Mouse (Mus musculus) thymus, postnatal 25 days (tissue): ENCODE measurements around the gene Slc22a14.
"Not testable (repeated sequence)": the region's sequence is repeated elsewhere in the genome, so short reads cannot be mapped to it uniquely, and the experiment has no call there.

ENCODE experiments used
- DNase-seq: peaks from one replicate; pipeline ENCODE4 v3.0.0; 2022

Slc22a14 gene

DNA sequence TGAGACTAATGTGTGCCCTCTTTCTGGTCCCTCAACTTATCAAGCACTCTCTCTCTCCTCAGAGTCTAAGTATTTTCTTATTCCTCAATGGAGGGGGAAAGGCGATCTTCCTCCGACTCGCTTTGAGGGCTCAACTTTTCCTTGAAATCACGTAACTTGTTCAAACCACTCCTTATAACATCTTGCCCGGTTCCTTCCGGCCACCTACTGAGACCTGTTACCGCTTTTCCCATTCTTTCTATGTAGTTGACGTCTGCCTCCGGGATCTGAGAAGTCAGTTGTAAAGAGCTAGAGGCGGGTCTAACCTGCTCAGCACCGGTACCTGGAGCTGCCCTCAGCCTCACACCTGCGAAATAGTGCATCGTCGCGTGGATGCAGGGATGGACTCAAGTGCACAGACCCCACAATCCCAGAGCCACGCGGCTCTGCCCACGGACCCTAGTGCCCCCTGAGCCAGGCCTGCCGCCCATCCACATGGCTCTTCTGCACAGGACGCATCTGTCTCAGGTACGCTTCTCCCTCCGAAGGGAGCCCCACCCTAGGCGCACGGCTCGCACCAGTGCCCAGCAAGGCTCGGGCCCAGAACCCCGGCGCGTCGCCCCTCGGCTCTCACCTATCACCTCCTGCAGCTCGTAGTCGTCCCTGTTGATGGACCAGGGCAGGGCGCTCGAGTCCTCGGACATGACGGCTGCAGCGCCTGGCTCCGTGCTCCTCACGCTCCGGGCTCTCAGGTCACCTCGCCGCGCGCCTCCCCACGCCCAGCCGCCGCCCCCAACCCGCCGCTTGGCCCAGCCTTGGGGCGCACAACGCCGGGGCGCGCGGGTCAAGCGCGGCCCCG is 43.7 kb downstream of the Slc22a14 start:
- DNase-seq, result no peak

DNA sequence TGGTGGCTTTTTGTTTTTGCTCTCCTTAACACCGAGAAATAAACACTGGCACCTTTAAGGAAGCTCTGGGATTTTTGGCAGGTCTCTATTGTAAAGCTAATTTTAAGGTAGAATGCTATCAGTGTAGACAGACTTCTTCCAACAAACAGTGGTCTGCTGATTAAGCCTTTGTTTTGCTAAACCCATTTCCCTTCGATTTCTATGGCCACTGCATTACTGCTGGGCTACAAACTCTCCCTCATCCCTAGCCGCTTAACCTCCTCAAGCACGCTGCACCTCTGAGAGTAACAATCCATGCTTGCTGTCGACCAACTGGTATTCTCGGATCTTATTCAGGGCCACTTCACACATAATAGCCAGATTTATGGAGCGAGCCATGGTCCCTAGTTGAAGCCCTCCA is 44.4 kb downstream of the Slc22a14 start:
- DNase-seq, result no peak

DNA sequence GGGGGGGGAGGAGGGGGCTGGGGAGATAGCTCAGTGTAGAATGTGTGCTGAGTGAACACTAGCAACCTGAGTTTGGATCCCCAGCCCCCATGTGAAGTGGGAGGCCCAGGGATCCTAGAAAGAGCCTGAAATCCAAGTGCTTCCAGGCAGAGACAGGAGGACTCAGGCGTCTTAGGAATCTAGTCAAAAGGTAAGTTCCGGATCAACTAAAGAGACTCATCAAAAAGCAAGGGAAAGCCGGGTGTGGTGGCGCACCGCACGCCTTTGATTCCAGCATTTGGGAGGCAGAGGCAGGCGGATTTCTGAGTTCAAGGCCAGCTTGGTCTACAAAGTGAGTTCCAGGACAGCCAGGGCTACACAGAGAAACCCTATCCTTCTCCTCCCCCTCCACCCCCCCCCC is 44.9 kb downstream of the Slc22a14 start:
- DNase-seq, result no peak

- DNase-seq, result no peak
These were observed 46.5 kb downstream of the Slc22a14 start for GRCm38 (mm10) chr9:119318891-119319290.

DNA sequence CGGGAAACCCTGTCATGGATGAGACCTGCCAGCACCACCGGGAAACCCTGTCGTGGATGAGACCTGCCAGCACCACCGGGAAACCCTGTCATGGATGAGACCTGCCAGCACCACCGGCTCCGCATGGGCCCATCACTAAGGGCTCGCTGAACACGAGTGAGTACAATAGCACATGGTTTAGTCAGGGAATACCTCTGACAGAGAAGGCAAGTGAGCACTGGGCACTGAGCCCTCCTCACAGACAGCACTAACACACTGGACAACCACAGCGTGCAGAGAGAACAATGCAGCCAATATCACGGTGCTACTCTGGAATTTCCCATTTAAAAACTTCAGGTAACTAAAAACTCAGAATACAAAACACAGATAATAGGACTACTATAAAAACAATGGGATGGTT is 52.3 kb downstream of the Slc22a14 start:
- no peak for DNase-seq

- DNase-seq, result no peak
These were observed 56.3 kb downstream of the Slc22a14 start for GRCm38 (mm10) chr9:119309067-119309466.

DNA sequence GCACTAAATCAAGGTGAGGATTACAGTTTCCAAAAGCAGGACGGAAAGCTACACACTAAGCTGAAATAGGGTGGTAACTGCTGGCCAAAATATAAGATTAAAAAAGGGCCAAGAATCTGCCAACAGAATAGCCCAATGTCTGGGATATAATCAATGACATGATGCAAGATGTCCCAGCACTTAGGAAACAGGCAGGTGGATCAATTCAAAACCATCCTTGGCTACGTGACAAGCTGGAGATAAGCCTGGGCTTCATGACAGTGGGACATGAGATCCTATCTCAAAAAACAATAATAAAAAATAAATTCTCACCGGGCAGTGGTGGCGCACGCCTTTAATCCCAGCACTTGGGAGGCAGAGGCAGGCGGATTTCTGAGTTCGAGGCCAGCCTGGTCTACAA is 59.5 kb downstream of the Slc22a14 start:
- no peak for DNase-seq

- DNase-seq, result no peak
These were observed 66.8 kb downstream of the Slc22a14 start for GRCm38 (mm10) chr9:119298563-119298962.

- DNase-seq, result no peak
These were observed 67.7 kb downstream of the Slc22a14 start for GRCm38 (mm10) chr9:119297696-119298095.

GRCm38 (mm10) chr9:119290791-119291190 is 74.6 kb downstream of the Slc22a14 start:
- no peak for DNase-seq

DNA sequence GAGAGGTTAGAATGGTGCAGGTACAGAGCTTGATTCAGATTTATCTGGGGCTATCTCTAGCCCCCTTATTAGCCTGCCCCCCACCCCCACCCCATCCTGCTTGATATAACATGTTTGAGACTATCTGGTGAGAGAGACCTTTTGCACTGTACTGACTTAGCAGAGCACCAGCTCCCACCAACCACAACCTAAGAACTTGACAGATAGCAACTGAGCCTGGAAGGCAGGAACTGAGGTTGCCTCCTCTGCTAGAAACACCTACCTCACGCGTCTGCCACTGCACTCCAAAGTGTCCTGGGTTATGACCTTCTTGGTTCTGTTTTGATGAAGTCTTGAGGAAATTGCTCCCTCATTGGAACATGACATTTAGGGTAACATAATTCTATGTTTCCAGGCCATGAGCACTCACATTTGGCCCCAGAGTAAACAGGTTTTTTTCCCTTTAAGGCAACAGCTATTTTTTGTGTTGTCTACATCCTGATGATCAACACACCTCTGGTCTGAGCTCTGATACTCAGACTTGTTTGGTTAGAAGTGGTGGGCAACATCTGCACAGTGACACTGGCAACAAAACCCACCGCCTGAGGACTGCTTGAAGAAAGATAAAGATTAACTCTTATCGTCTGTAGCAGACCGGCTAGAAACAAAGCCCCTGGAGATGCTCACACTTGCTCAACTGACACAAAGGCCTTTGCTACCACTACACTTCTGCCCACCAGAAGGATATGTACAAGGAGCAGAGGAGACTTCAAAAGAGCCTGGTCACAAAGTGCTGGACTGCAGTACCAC is 84.3 kb downstream of the Slc22a14 start:
- DNase-seq, result no peak

- no peak for DNase-seq
These were observed 87.3 kb downstream of the Slc22a14 start for GRCm38 (mm10) chr9:119278031-119278430.

- no peak for DNase-seq
These were observed 89.0 kb downstream of the Slc22a14 start for GRCm38 (mm10) chr9:119276321-119276720.

- DNase-seq, result not testable (repeated sequence)
These were observed 90.5 kb downstream of the Slc22a14 start for GRCm38 (mm10) chr9:119274814-119275213.

GRCm38 (mm10) chr9:119271496-119271895 is 93.9 kb downstream of the Slc22a14 start:
- DNase-seq, result no peak

DNA sequence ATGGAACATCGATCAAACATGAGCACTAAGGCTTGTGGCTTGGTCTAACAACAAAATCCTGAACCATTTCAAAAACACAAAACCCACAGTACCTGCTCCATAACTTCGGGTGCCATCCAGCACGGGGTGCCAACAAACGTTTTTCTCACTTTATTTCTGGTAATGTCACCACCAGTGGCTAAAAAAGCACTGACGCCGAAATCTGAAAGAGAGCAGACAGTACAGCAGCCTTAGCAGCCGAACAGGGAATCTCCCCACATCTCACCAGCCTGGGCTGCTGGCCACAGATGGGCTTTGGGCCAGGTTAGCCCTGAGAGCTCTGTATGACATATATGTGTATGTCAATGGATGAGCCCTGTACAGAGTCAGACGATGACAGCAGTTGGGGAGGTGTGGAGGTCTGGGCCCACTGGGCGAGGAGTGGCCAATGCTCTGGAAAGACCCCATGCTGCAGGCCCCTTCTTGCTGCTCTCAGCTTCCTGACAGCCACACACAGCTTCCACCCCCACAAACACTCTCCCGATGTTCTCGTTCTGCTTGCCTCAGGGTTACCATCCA is 96.7 kb downstream of the Slc22a14 start:
- no peak for DNase-seq

DNA sequence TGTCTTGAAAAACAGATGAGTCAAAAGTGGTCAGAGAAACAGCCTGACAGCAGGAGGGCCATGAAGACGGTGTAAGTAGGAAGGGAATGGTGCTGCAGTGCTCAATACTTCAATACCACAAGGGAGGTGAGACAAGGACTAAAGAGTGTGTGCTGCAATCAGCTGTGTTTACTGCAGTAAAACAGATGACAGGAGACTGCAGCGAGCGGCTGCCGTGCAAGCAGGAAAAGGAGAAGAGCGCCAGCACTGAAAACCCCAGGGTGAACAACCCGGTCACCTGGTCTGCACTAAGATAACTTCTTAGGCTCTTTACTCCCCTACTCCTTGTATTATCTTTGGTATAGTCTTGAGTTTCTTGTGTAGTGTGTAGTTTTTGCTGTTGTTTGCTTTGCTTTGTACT is 97.2 kb downstream of the Slc22a14 start:
- DNase-seq, result no peak

DNA sequence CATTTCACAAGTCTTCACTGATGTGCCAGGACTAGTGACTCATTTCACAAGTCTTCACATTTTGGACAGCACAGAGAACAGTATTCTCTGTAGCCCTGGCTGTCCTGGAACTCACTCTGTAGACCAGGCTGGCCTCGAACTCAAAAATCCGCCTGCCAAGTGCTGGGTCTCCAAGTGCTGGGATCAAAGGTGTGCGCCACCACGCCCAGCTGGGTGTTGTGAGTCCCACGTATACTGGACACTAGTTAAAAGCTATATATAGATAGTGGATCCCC is 99.3 kb downstream of the Slc22a14 start:
- DNase-seq, result not testable (repeated sequence)

DNA sequence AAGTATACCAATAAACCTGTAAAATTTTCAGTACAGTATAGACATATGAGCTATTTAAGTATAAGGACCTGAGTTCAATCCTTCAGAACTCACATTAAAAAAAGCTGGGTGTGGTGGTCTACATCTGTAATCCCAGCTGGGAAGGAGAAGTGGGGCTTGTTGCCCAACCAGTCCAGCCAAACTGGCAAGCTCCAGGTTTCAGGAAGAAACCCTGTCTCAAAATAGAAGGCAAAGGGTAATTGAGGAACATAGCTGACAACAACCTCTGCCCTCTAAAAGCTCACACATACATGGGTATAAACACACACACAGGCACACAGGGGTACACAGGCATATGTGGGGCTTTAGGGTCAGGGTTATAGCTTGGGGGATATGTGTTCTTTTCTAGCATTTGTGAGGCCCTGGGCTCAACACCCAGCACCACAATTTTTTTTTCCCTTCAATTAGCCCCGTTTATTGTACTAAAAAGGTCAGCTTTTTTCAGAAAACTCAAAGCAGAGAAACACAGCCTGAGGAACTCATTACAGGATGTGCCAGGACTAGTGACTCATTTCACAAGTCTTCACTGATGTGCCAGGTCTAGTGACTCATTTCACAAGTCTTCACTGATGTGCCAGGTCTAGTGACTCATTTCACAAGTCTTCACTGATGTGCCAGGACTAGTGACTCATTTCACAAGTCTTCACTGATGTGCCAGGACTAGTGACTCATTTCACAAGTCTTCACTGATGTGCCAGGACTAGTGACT is 99.8 kb downstream of the Slc22a14 start:
- DNase-seq, result not testable (repeated sequence)

GRCm38 (mm10) chr9:119263067-119263466 is 102.3 kb downstream of the Slc22a14 start:
- no peak for DNase-seq

GRCm38 (mm10) chr9:119260825-119261224 is 104.5 kb downstream of the Slc22a14 start:
- DNase-seq, result no peak

GRCm38 (mm10) chr9:119258785-119259184 is 106.6 kb downstream of the Slc22a14 start:
- DNase-seq, result no peak

GRCm38 (mm10) chr9:119258128-119258527 is 107.2 kb downstream of the Slc22a14 start:
- no peak for DNase-seq
